Mouse (Mus musculus) urinary bladder, adult 2 months (tissue): ENCODE data around the gene Kifc5b. TPM values are rescaled to one million over a fixed set of nuclear protein-coding genes. Genes with fewer than 3 reads are reported as not detected.
A peak's percentile ranks its signal among the peaks of the same experiment; 100 is the strongest.
"Not testable (repeated sequence)": the region's sequence is repeated elsewhere in the genome, so short reads cannot be mapped to it uniquely, and the experiment has no call there.

Source experiments
- DNase-seq: peaks from one replicate; pipeline ENCODE4 v3.0.0; 2022; ENCODE audit warnings: low spot score
- polyA plus RNA-seq: library from polyadenylated mRNA; depleted of rRNA; stranded (reverse); fragments of >200 nt; gene quantifications from 2 replicates; pipeline ENCODE4 v1.2.3, GENCODE M21; 2012

Gene Kifc5b
- polyA plus RNA-seq, 1 experiment: 1.8 TPM

DNA sequence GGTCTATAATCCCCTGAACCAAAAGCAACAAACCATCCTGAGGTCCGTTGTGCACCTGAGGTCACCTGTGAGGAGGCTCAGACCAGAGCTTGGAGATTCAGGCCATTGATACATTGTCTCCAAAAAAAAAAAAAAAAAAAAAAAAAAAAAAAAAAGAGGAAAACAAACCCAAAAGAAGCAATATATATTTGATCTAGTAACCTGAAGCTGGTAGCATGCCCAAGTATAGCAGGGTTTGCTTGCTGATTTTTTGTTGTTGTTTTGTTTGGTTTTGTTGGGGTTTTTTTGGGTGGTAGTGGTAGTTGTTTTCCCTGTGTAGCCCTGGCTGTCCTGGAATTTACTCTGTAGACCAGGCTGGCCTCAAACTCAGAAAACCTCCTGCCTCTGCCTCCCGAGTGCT lies 1.5 kb downstream of the Kifc5b start:
- DNase-seq: no peak

DNA sequence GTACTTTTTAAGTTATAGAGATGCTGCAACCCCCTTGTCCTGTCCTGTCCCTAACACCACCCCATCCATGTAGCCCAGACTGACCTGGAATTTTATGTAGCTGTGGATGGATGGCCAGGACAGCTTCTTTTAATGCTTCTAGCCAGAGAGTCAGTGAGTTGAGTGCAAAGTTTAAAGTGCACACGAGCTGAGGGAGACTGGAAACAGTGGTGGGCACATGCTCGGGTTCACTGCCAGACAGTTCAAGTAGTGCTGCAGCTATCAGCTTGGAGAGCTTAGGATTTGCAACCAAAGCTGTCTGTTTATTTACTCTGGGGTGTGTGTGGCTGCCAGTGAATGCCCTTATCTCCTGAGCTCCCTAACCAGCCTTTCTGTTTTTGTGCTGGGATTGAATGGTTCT lies 2.6 kb downstream of the Kifc5b start:
- DNase-seq: not testable (repeated sequence)

DNA sequence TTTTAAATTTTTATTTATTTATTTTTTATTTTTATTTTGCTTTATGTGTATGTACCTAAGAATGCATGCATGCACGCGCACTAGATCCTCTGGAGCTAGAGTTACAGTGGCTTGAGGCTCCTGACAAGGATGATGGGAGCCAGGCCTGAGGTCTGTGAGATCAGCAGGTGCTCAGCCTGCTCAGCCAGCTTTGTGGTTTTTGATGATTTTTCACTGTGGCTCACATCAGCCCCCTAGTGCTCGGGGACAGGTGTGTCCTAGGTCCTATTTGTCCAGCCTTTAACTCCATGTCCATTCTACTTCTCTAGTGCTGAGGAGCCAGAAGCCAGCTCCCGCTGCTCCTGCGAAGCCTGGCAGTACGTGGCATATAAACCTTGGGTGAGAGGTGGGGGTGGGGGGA lies 5.5 kb downstream of the Kifc5b start:
- DNase-seq: not testable (repeated sequence)

DNA sequence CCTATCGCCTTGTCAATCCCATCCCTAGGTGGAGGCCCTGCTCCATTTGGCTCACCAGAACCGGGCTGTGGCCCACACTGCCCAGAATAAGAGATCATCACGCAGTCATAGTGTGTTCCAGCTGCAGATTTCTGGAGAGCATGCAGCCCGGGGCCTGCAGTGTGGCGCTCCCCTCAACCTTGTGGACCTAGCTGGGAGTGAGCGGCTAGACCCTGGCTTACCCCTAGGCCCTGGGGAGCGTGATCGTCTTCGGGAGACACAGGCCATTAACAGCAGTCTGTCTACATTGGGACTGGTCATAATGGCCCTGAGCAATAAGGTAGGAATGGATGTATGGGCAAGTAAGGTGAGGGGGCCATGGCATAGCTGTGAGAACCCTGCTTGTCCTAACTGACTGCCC lies 8.5 kb downstream of the Kifc5b start:
- not testable (repeated sequence) for DNase-seq

DNA sequence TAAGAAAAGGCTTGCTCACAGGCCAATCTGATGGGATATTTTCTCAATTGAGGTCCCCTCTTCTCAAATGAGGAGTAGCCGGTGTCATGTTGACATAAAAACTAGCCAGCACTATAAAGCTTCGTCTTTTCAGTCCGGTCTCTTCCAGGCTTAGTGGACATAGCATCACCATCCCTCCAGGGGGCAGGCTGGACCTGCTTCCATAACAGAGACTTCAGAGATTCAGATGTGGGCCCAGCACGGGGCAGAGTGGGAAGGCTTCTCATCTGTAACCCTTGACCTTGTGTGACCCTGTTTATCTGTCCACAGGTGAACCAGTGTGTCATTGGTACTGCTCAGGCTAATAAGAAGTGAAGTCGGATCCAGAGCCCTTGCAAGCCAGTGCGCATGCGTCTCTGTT lies 14.9 kb downstream of the Kifc5b start:
- peak; percentile 23 for DNase-seq

DNA sequence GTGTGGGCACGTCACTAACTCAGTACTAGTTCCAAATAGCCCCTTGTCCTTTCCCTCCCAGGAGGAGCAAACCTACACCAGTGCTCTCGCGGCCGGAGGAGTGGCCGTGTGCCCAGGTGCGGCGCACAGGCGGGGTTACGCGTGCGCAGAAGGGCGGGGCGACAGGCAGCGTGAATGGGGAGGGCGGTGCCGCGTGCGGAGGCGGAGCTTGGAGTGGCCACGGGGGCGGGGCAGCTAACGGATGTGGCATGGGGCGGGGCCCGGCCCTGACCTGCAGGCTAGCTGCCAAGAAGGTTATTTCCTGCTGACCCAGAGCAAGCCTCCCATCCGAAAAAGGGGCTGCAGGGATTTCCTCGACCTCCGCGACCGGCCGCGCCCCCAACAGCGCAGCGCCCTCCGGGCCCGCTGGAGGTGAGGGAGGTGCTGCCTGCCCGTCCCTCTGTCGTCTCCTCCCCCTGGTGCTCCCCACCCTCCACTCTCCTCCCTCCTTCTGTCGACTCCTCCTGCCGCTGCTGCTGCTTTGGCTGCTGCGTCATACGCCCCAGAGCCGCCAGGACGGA lies 16.0 kb downstream of the Kifc5b start, which contains the start of gene Phf1:
Phf1 (plus strand) TSS at position 214 of the 560 bp plus-strand sequence.
- DNase-seq: peak; percentile 98

DNA sequence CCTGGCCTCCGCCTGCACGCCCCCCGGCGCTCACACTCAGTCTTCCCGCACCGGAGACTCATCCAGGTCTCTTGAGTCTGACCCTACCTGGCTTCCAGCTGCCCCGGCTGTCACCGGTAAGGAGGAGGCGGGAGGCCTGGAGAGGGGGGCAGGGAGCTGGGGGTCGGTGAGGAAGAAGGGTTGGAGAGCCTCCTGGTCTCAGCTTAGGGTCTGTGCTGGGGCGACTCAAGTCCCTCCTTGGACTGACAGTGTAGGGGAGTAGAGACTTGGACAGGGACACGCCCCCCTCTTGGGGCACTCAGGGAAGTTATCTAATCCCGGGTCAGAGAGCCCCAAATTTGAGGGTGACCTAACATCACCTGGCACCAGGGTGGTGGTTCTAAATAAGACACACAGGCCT lies 16.5 kb downstream of the Kifc5b start:
- peak; percentile 29 for DNase-seq

DNA sequence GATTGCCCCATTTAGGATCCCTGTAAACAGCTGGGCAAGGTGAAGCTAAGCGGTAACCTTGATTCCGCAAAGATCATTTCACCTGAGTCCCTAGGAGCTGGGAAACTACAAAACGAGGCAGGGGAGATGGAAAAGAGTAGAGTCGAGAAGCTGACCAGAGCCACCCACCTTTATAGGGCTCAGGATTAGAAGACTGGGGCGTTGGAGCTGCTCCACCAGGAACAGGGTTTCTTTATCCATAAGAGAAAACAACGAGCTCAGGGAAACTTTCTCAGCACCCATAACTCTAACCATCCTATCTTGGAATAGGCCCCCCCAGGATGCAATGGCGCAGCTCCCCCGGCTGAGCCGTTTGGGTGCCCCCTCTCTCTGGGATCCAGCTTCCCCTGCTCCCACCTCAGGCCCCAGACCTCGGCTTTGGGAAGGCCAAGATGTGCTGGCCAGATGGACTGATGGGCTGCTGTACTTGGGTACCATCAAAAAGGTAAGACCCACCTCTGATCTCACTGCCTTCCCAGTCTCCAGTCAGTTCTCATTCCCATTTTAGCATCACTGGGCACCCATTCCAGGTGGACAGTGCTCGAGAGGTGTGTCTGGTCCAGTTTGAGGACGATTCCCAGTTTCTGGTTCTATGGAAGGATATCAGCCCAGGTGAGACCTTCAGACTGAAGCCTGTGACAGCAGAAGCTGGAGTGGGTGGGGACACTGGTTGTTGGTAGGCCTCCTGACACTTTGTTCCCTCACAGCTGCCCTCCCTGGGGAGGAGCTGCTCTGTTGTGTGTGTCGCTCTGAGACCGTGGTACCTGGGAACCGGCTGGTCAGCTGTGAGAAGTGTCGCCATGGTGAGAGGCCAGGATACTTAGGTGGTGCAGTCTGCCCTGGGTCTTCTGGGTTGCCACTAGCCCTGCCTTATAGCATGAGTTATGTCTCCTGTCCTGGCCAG lies 17.3 kb downstream of the Kifc5b start:
- DNase-seq: peak; percentile 20

DNA sequence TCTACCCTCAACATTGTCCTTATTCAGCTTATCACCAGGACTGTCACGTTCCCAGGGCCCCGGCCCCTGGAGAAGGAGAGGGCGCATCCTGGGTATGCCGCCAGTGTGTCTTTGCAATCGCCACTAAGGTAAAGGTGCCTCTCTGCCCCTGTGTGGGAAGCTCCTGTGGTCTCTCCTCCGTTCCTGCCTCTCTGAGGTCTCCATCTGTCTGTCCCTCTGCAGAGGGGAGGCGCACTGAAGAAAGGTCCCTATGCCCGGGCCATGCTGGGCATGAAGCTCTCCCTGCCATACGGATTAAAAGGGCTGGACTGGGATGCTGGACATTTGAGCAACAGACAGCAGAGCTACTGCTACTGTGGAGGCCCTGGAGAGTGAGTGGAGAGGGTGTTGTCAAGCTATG lies 18.1 kb downstream of the Kifc5b start:
- DNase-seq: no peak

DNA sequence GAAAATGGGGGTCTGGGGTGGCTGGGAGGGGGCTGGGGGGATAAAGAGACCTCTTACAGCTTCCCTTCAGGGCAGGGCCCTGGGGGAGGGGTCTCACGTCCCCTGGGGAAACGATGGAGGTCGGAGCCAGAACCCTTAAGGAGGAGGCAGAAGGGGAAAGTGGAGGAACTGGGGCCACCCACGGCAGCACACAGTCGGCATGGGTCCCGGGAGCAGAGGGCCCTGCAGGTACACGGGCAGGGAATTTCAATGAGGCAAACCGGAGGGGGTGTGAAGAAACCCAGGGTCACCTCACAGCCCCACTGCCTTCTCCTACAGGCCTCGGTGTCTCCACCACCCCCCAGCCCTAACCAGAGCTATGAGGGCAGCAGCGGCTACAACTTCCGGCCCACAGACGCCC lies 19.6 kb downstream of the Kifc5b start:
- DNase-seq: no peak

DNA sequence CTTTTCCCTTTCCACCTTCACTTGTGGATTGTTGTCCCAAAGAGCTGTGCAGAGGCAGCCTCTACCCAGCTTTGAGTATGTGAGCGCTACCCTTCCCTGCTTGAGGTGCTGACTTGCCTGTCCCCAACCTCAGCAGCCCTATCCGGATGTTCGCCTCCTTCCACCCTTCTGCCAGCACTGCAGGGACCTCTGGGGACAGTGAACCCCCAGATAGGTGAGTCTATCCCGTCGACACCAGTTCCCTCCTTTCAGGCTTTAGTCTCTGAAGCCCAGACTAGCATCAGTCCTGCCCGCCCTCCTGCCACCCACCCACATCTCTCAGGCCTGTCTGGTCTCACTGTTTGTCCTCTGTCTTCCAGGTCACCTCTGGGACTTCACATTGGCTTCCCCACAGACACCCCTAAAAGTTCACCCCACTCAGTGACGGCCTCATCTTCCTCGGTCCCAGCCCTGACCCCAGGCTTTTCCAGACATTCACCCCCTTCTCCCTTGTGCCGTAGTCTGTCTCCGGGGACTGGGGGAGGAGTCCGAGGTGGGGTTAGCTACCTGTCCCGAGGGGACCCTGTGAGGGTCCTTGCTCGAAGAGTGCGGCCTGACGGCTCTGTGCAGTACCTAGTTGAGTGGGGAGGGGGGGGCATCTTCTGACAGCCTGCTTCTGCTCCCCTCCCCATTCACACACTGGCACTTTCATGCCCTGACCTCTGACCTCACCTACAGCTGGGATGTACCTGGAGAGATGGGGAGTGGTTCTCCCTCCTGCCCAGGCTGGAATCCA lies 20.2 kb downstream of the Kifc5b start:
- DNase-seq: no peak

DNA sequence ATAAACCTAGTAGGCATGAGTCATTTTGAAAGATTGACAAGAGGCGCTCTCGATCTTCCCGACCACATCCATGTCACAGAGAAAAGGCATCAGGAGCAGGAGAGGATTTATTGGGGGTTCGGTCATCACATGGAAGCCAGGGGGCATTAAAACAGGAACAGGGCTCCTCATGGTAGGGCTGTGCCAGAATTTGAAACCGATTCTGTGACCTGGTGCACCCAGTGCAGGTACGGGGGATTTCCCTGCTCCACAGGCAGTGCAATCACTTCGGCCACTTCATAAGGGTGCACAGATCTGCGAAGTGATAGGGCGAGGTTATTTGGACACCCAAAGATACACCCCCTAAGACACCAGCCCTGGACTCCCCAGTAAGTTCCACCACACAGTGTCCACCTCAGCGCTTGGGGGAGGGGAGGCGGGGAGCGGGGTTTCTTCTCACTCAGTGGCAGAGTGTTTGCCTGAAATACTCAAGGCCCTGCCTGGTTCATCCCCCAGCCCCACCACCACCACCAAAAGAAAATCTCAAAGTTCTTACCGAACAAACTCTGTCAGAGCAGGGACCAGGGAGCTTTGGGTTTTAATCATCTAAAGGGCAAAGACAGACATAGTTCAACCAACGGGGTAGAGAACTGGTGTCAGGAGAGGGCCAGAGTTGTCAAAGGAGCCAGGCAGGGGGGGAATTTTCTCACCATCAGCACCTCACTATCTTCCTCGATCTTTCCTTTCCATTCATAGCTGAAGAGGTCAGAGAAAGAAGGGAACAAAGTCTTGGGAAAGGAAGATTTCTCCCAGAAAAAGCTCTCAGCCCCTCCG lies 21.2 kb downstream of the Kifc5b start:
- DNase-seq: no peak

DNA sequence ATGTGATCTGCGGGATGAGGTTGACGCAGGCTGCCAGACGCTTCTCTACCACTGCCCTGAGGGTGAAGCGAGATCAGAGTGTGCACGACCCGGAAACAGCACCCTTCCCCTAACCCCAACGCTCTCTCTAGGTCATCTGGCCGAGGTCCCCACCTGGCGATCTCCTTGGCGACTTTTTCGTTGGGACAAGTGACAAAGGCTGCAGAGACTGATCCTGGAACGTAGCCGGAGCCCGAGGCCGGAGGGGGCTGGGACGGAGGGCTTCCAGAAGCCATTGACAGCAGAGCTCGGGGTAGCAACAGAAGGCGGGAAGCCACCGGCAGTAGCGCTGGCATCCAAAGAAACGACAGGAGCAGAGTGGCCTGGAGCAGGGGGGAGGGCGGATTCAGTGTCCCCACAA lies 21.8 kb downstream of the Kifc5b start:
- no peak for DNase-seq

DNA sequence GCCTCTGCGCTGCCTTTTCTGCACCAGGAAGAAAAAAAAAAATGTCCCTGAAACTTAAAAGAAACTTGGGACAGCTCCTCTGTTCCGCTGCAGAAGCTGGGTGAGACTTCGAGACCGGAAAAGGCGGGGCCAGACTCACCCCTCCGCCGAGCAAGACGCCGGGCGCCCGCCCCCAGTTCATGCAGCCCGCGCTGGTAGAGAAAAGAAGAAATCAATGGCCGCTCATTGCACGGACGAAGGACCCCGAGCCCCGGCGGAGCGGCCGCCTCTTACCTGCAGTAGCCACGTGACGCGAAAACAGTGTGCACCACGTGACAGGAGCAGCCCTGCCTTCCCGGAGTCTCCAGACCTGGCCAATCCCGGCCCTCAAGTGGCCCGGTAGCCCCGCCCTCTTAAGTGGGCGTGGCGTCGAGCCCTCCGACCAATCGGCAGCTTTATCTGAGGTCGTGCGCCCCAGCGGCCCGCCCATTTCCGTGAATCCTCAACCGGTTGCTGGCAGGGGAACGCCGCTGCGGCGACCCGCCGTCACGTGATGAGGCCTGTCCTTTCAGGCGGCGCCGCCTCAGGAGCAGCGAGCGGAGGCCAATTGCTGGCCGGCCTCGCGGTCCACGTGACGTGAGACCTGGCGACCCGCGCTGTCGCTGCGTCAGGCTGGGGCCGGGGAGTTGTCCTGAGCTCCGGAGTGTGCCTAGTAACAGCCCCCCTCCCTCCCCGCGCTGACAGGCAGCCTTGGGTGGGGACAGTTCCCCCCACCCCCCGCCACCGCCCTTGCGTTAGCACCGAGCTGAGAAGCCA lies 22.5 kb downstream of the Kifc5b start, which contains the start of gene Cuta:
Cuta (minus strand) TSS at position 392 of the 795 bp plus-strand sequence.
- peak; percentile 97 for DNase-seq

DNA sequence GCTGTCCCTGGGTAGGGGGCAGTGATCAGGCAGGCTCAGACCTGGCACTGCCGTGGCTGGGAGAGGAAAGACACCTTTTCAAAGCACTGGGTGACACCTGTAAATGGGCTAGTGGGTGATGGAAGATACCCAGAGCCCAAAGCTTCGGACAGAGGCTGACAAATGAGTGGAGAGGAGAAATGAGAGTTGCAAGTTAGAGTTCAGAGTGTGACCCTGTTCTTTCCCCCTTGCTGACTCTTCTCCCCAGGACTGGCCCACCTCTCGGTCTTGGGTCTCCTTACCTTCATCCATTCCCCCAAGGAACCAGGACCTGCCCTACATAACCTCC lies 23.0 kb downstream of the Kifc5b start:
- no peak for DNase-seq

DNA sequence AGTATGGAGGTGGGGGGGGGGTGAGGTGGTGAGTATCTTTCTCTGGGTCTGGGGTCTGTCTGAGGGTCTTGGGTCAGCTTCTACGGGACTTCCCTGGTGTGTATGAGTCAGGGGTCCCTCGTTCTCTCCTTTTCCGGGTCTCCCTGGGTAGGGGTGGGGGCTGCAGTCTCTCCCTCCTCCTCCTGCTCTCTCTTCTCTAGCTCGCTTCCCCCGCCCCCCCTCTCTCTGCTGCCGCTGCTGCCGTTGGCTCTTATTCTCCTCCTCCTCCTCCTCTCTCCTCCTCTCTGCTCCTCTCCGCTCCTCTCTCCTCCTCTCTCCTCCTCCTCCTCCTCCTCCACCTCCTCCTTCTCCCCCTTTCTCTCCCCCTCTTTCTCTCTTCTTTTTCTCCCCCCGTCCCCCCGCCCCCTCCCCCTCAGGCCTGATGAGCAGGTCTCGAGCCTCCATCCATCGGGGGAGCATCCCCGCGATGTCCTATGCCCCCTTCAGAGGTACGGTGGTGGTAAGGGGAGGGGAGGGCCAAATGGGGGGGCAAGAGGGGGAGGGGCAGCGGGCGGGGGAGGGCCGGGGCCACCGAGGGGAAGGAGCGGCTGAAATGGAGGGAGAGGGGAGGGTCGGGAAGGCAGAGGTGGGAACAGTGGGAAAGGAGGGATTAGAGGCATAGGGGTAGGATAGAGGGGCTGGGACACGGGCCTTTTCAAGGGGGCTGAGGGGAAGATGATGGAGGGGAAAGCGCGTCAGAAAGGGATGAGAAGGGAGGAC lies 24.3 kb downstream of the Kifc5b start, which contains the start of gene Syngap1:
Syngap1 (plus strand) TSS at position 223 of the 759 bp plus-strand sequence.
- DNase-seq: no peak

DNA sequence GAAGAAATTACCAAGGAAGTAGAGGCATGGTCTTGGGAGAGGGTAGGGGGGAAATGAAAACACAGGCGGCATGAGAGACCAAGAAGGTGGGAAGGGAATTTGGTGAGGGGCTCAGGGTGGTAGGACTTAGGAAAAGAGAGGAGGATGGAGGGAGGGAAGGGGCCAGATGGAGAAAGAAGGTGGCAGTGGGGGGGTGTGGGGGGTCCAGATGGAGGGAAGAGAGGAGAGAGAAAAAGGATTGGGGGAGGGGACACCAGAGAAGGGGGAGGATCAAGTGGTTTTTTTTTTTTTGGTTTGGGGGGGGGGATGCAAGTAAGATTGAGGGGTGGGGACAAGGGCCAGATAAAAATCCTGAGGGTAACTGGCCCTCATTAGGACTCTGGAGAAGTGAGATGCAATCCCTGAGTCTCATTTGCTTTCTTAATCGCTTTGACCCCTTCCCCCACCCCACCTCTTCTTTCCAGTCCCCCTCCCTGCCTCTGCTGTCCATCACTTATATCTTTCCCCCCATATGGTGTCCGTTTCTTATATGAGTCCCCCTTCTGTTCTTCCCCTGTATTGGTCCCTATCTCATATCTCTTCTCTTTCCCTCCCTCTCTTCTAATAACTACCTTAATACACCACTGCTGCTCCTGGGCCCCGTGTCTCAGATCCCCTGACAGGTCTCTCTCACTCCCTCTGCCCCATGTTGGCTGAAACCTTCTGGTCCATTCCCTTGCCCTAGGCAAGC lies 25.1 kb downstream of the Kifc5b start:
- DNase-seq: no peak

DNA sequence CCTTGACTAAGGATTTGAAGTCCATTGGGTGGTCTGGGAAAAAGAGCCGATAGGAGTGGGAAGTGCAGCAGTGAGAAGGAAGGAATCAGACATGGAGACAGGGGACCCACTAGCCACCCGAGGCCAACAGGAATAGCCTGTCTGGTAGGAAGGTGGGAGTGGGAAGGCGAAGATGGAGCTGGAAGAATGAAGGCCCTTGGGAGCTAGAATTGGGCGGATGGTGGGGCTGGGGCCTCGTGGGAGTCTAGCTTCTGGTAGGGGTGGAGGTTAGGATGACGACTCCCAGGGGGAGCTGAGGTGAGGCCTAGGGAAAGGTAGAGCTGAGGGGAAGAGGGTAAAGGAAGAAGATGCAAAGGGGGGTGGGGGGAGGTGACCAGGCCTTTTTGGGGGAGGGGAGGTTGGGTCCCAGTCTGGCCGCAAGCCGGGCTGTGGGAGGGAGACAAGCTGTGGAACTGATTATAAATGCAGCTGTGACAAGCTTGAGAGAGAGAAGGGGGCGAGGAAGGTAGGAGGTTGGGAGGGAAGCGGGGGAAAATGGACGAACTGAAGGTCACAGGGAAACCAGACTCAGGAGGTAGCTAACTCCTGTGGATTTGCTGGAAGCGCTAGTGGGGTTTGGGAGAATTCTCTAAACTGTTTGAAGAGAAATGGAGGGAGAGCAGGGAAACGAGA lies 29.1 kb downstream of the Kifc5b start:
- no peak for DNase-seq

DNA sequence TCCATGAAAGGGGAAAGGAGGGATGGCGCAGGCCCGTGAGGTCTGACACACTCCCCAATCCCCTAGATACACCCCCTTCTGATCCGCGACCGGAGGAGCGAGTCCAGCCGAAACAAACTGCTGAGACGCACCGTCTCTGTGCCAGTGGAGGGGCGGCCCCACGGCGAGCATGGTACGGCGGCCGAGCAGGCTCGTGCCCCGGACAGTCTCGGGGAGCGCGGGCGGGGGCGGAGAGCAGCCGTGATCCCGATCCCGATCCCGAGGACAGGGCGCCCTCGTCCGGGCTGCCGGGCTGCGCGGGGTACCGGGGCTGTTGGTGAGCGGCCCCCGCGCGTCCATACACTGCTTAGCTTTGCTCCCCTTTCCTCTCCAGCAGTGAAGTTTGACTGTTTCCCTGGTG lies 29.7 kb downstream of the Kifc5b start:
- peak; percentile 79 for DNase-seq
